Mouse (Mus musculus) bone marrow, adult 2 months (tissue): ENCODE data around the gene Tmem53.

Source experiments
- CTCF ChIP-seq: fragments of 200-500 bp; IDR thresholded peaks from 2 replicates; pipeline ENCODE4 v1.5.1; 2011; ENCODE audit warnings: low read length, control low read depth; ENCODE audit not compliant: control insufficient read depth, insufficient read depth
- POLR2A ChIP-seq: fragments of 200-500 bp; IDR thresholded peaks from 2 replicates; pipeline ENCODE4 v1.6.1; 2011; ENCODE audit warnings: low read depth, mild to moderate bottlenecking, control low read depth, low read length, borderline replicate concordance; ENCODE audit not compliant: control insufficient read depth

DNA sequence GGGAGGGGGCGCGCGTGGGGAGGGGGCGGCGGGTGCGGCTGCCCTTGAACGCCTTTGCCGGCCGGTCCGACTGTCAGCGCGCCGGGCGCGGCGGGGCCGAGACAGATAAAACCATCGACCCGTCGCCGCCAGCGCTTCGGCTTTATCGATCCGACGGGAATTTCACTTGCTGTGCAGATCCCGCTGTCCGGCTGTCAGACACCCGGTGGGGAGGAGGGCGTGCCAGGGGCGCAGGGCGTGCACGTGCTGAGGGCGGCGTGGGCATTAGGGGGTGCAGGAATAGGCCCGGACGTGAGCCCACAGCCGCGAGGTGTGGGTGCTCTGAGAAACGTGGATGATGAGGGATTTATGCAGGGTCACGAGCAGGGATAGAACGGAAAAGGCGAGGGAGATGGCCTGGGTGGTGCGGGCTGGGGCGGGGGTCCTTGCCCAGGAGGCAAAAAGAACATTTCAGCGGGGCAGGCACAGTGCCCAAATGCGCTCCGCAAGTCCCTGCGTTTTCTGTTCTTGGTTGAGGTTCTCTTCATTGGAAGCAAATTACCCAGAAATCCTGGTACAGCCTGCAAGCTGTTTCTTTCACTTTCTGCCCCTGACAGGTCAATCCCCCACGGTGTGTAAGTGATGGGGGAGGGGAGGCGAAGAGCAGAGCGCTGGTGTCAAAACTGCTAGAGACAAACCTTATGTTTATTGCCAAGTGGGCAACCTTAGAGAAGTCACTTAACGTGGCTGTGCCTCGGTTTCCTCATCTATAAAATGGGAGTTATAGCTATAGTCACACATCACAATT is 52.7 kb downstream of the Tmem53 start:
- TF ChIP-seq CTCF (no peak), POLR2A (no peak)
